Mouse (Mus musculus): ENCODE measurements around the gene Eya4.

The Eya4 gene

GRCm38 (mm10) chr10:23156866-23157625 lies 193.5 kb downstream of the Eya4 start:
- no peak for DNase-seq (ENCODE audit: low read depth, low spot score)

- DNase-seq (ENCODE audit: low read depth, low spot score) = no peak
These were observed 200.2 kb downstream of the Eya4 start for GRCm38 (mm10) chr10:23150401-23150800.

DNA sequence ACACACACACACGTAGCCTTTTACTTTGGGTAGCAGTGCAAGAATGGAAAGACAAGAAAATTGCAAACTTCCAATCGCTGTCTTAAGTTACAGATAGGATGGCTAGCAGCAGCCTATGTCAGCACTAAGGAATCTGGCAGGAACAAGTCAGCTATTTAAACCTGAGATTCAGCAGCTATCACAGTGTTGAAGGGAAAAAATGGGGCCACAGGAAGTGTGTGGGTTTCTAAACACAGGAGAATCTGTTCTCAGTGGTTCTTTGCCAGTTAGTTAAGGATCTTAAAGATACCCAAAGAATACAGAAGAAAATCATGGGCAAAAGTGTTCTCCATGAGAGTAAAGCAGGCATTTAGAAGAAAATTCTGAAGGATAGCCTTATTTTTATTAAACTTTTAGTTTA lies 206.0 kb downstream of the Eya4 start:
- no peak for DNase-seq (ENCODE audit: low read depth, low spot score)

- DNase-seq (ENCODE audit: low read depth, low spot score) = no peak
These were observed 222.6 kb downstream of the Eya4 start for GRCm38 (mm10) chr10:23127947-23128346.

DNA sequence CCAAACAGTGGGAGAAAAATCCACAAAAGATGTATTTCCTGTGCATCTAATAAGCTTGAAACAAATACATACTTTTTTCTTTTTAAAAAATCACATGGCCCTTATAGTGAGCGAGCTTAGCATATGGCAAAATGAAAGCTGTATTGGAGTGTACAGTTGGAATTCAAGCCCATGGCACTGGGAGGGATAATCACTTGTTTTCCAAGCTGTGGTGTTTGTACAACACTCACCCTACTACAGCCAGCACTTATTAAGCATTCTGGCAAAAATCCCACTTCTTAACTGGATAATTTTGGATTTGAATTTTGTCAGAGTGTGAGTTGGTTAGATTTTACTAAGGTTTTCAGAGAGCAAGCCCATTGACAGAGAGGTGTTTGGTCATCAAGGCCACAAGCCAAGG lies 223.4 kb downstream of the Eya4 start:
- no peak for DNase-seq (ENCODE audit: low read depth, low spot score)

GRCm38 (mm10) chr10:23126529-23126928 lies 224.1 kb downstream of the Eya4 start:
- no peak for DNase-seq (ENCODE audit: low read depth, low spot score)

- no peak for DNase-seq (ENCODE audit: low read depth, low spot score)
These were observed 230.1 kb downstream of the Eya4 start for GRCm38 (mm10) chr10:23120437-23120836.

DNA sequence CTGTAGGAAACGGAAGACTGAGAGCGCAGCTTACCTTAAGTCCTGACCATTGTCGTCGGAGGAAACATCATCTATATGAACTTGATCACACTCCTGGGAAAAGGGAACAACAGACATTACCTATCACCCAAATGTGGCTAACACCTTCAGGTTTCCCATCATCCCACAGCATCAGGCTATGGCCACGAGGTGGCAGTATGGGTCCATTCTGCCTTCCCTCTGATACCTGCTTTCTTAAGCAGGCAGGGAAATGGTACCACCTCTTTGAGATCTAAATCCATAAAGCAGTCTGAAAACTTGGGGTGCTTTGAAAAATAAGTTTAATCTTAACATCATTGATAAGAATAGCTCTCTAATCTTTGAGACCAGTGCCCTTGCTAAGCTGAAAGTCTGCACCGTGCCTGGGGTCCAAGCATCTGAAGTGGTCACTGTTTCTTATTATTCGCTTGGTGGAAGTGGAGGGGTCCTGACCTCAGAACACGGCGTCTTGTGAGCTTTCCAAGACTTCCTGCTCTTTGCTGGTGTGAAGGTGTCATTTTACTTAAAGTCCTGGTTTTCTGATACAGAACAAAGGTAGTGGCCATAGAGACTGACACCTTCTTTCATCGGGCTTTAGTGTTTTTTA lies 233.7 kb downstream of the Eya4 start:
- peak; percentile 81 for DNase-seq (ENCODE audit: low read depth, low spot score)

- DNase-seq (ENCODE audit: low read depth, low spot score) = no peak
These were observed 234.5 kb downstream of the Eya4 start for GRCm38 (mm10) chr10:23116063-23116462.

DNA sequence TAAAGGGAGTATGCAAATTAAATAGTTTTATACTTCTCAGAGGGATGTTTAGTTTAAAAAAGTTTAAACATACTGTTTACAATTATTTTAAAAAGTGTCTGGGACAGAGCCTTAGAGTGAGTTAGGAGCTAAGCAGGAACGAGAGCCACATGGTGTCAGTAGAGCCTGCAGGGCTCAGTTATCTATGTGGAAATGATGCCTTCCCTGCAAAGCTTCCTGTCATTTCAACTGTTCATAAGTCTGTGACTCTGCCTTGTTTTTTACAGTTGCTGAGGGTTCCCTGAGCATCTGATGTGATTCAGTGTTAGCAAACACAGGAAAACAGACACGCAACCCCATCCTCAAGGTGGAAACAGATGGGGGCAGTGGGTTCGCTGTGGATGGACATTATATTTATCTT lies 235.3 kb downstream of the Eya4 start:
- DNase-seq (ENCODE audit: low read depth, low spot score) = no peak

GRCm38 (mm10) chr10:23108122-23108521 lies 242.5 kb downstream of the Eya4 start:
- DNase-seq (ENCODE audit: low read depth, low spot score) = no peak

- no peak for DNase-seq (ENCODE audit: low read depth, low spot score)
These were observed 258.1 kb downstream of the Eya4 start for GRCm38 (mm10) chr10:23092517-23092916.

- DNase-seq (ENCODE audit: low read depth, low spot score) = no peak
These were observed 259.0 kb downstream of the Eya4 start for GRCm38 (mm10) chr10:23091552-23091951.

DNA sequence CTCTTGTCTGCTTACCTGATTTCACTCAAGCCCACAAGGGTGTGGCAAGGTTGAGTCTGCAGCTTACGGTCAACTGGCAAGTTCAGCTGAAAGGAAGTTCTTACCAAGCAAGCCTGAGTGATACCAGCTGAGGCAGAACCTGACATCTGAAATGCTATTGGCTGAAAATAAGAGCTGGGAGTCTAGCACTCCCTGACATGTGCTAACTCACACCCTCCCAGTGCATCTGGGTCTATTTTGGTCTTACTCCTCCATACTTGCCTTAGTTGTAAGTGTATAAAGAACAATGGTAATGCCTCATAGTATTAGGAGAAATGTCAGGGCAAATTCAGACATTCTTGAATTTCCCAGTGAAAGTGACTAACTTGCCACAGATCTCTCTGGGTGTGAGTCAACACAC lies 260.3 kb downstream of the Eya4 start:
- DNase-seq (ENCODE audit: low read depth, low spot score) = no peak

DNA sequence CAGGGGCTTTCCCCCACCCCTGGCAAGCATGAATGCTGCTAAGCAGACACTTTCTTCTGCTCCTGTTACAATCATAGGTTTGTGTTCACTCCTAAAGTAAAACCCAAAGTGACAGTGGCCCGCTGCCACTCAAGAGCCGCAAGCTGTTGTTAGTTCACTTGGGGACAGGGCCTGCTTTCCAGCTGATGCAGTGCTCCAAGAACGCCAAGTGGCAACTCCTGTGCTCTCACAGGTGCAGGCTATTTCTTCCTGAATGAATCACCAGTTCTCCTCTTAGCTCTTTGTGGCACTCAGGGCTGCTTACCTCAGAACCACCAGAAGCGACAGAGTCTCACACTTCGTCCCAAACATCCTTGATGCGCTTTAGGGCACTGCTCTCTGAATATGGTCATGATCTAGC lies 261.3 kb downstream of the Eya4 start:
- DNase-seq (ENCODE audit: low read depth, low spot score) = no peak

DNA sequence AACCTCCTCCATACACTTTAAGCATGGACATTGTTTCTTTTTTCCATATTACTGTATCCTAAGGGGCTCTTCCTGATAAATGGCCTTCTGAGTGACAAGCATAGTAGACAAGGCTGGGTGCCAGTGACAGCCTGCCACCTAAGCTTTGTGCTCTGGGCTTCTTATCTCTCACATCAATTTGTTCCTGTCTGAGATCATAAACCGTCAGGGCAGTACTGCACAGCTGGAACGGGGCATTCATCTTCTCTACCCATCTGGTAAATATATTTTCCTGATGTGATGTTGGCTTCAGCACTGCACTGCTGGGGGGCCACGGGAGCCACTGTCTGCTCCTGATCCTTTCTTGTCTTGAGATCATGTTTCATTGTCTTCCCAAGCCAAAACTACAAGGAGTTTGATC lies 261.8 kb downstream of the Eya4 start:
- peak; percentile 30 for DNase-seq (ENCODE audit: low read depth, low spot score)

- DNase-seq (ENCODE audit: low read depth, low spot score) = peak; percentile 65
These were observed 264.0 kb downstream of the Eya4 start for GRCm38 (mm10) chr10:23086352-23087215.

- no peak for DNase-seq (ENCODE audit: low read depth, low spot score)
These were observed 269.1 kb downstream of the Eya4 start for GRCm38 (mm10) chr10:23081548-23081828.

- DNase-seq (ENCODE audit: low read depth, low spot score) = peak; percentile 81
These were observed 269.6 kb downstream of the Eya4 start for GRCm38 (mm10) chr10:23080749-23081547.

- DNase-seq (ENCODE audit: low read depth, low spot score) = no peak
These were observed 273.7 kb downstream of the Eya4 start for GRCm38 (mm10) chr10:23076691-23077385.

- DNase-seq (ENCODE audit: low read depth, low spot score) = no peak
These were observed 277.2 kb downstream of the Eya4 start for GRCm38 (mm10) chr10:23073431-23073830.
